Mouse (Mus musculus) gastrocnemius, adult 8-10 months (tissue): Measurements from ENCODE around the gene Nol9. TPM values are rescaled to one million over a fixed set of nuclear protein-coding genes. Genes with fewer than 3 reads are reported as not detected.

Experiments
- total RNA-seq, 4 experiments: library from RNA; stranded (reverse); gene quantifications; 2 replicates each; pipeline ENCODE4 v1.2.4; 2022

The Nol9 gene
- total RNA-seq, 4 experiments from 2014 or later, result 9.4 to 13.2 (median 10.0) TPM

Other genes with a start within 250 kb of the Nol9 start
- gene Camta1, start 177.4 kb upstream of the Nol9 start, total RNA-seq, result 100 to 1,000 TPM in 2 of 4 experiments, 10 to 100 TPM in 2; 79.5 to 115 (median 98.3) TPM
- 10 to 100 TPM; 38.7 to 58.6 (median 46.5) TPM for gene Dnajc11, start 105.6 kb upstream of the Nol9 start, total RNA-seq
- 10 to 100 TPM; 30.4 to 33.6 (median 32.1) TPM for gene Thap3, start 50.3 kb upstream of the Nol9 start, total RNA-seq
- 1 to 10 TPM; 3.9 to 4.8 (median 4.5) TPM for gene Phf13, start 43.1 kb upstream of the Nol9 start, total RNA-seq
- 100 to 1,000 TPM; 125 to 158 (median 140) TPM for gene Klhl21, start 30.5 kb upstream of the Nol9 start, total RNA-seq
- 1 to 10 TPM; 2.3 to 4.8 (median 3.1) TPM for gene Zbtb48, start 11.7 kb upstream of the Nol9 start, total RNA-seq
- gene Tas1r1, start 753 bp upstream of the Nol9 start, total RNA-seq, result 1 to 10 TPM in 1 of 4 experiments, under 1 TPM in 3; 0.32 to 1.3 (median 0.66) TPM
- 1 to 10 TPM; 5.2 to 6.1 (median 5.8) TPM for gene Plekhg5, start 33.2 kb downstream of the Nol9 start, total RNA-seq
- under 1 TPM in 3 of 4 experiments, not detected in 1; 0.40 to 0.90 (median 0.85) TPM for gene Tnfrsf25, start 76.6 kb downstream of the Nol9 start, total RNA-seq
- under 1 TPM; 0.11 to 0.48 (median 0.28) TPM for gene Espn, start 113.0 kb downstream of the Nol9 start, total RNA-seq
- gene Hes2, start 119.5 kb downstream of the Nol9 start, total RNA-seq, result not detected
- gene Acot7, start 138.8 kb downstream of the Nol9 start, total RNA-seq, result 10 to 100 TPM; 13.8 to 15.9 (median 15.1) TPM
- gene Gpr153, start 234.9 kb downstream of the Nol9 start, total RNA-seq, result 1 to 10 TPM; 2.4 to 2.7 (median 2.5) TPM